Mouse (Mus musculus) Muller cell, postnatal 12 days (primary cell): ENCODE measurements at regions not wholly inside any gene's neighbourhood (a gene's known extent, or its start where the extent isn't known, plus 50 kb on each side); places are given as distances from the start of the nearest gene placed in this dataset.
A peak's percentile ranks its signal among the peaks of the same experiment; 100 is the strongest.
"Not testable (repeated sequence)": the region's sequence is repeated elsewhere in the genome, so short reads cannot be mapped to it uniquely, and the experiment has no call there.

Experiments
- DNase-seq: peaks from one replicate; pipeline ENCODE4 v3.0.0-alpha.2; 2015; ENCODE audit errors: inconsistent ontology term

DNA sequence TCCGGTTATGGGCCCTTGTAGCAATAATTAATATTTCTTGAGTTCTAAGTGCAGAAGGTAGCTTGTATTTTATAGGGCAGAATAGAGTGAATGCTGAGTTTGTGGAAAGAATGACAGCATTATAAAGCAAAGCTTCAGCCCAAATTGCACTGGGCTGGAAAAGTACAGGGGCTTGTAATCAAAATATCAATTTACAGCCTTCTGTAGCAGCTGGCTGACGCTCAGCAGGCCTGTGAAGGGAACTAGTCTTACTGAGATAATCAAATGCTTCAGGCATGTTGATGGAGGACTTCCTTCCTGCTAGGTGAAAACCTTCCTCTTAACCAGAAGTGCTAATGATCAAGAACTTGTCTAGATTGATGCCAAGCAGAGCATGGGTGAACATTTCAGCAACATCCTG is 257.9 kb upstream of the Sdr16c6 start:
- no peak for DNase-seq

DNA sequence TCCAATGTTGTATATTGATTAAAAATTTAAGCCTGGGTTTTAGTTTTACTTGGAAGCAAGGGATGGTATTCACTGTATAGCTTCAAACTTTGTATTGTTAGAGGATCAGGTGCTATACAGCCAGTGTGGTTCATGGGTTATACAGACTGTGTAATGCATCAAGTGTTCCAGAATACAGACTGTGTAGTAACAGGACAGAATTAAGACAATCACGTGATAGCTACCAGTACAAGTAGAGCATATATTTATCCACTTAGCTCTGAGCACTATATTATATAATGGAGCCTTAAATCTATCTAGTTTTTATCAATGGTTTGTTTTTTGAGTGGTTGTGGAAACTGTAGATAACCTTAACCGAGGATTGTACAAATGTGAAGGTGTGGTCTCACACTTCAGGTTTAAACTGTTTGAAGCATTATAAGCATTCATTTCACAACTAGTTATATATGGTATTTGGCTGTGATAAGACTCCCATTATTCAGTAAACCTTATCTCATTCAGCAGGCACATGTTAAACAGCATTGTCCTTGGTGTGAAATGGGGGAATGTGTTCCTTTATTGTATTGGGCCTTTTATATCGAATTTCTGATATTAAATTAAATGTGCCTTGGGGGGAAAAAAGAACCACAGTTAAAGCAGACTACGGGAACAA is 256.3 kb upstream of the Sdr16c6 start:
- DNase-seq, result no peak

GRCm38 (mm10) chr4:4331105-4331504 is 253.8 kb upstream of the Sdr16c6 start:
- DNase-seq, result no peak

DNA sequence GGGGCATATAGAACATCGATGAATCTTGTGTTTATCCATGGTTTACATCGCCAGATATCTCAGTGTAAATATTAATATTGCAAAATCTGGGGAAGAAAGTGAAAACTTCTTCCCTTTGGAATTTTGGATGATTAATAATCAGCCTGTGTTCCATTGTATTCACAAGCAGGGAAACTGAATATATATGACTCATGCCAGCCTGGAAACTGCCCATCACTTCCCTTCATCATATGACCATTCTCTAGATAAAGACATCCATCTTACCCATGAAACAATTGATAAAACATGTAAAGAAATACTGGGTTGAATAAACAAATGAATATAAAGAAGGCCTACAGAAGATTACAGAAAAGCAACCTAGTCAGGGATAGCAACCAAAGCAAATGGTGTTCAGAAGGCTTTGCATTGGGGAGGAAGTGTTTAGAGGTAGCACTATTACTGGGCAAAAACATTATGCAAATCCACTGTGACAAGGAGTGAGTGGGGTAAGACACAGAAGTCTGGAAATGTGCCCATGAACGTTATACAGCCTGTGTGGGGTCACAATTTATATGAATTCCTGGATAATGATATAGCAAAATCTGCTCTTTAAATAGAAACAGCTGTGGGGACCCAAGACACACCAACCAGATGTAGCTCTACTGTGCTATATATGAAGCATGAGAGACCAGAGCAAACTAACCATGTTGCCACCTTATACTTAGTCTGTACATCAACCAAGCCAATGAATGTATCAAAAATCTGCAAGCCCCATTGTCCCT is 238.5 kb upstream of the Sdr16c6 start:
- DNase-seq, result no peak

DNA sequence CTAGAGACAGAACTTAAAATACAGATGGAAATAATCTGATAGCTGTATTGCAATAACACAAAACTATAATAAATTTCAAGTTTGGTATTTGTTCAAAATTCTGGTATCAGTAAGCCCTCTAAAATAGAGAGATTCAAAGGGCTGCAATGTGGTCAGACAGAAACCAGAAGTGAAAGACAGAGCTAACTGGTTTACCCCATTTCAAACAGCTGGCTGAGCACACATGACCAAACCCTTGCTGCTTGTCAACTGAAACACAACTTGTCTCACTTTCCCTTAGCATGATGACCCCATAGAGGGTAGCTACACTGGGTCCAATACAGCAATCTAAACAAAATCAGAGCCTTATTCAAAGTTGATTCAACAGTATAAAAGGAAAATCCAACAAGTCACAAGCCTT is 234.2 kb upstream of the Sdr16c6 start:
- DNase-seq, result no peak

DNA sequence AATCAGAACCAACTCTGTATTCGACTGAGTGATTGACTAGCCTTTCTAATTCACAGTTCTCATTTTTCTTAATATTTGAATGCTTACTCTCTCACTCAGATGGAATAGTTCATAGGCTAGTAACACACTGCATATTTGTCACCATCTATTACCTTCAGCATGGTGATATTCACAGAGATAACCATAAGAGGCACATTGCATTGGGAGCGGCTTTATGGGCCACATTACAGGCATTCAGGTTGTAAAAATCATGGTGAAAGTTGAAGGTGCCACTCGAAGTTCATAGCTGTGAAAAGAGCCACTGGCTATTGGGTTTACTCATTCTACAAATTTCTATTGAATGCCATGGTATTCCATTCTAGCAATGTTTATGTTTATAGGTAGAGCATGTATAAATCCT is 229.6 kb upstream of the Sdr16c6 start:
- DNase-seq, result no peak

GRCm38 (mm10) chr4:4305740-4306249 is 228.5 kb upstream of the Sdr16c6 start:
- DNase-seq, result no peak

DNA sequence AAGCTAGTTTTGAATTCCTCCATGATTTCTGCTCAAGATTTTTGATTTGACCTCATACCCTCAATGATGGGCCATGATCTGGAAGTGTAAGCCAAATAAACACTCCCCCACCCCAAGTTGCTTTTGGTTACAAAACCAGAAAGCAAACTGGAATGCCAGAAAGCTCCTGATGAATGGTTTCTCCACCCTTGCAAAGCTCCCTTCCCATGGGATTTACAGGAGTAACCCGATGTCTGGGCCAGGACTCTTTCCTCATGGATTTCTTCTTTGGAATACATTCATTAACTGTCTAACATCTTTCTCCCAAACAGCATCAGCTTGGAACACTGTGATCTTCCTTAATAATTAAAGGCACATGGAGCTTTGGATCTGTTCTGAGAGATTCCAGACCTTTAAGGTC is 227.3 kb upstream of the Sdr16c6 start:
- no peak for DNase-seq

DNA sequence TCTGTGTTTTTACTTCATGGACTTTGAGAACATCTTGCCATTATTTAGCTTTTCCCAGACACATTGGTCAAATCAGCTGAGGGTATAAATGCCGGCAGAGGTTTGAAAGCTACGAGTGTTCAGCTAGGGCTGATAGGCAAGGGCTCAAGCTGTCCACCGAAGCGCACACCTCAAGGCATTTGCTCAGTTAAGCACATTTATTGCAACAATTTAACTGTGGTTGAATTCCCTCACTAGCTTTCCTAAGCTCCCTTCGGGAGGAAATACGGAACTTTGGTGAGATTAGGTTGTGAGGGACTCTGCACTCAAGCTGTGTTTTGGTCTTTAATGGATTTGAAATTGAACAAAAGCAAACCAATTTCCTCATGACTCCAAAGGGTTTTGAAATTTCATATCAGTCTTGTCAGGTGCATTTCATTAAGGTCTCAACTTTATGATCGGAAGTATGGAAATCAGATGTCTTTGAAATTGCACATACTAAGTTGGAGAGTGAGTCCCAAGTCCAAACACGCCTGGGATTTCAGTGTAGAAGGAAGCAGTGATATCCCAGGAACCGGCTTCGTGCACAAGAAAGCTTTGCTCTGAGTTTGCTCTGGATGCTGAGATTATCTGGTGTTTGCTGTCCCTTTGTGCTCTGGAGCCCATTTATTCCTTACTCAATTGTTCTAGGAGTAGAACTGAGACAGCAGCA is 223.0 kb upstream of the Sdr16c6 start:
- no peak for DNase-seq

- DNase-seq, result no peak
Observed at GRCm38 (mm10) chr4:4299631-4300030, 222.3 kb upstream of the Sdr16c6 start.

- DNase-seq, result no peak
Observed at GRCm38 (mm10) chr4:4249601-4250000, 172.3 kb upstream of the Sdr16c6 start.

DNA sequence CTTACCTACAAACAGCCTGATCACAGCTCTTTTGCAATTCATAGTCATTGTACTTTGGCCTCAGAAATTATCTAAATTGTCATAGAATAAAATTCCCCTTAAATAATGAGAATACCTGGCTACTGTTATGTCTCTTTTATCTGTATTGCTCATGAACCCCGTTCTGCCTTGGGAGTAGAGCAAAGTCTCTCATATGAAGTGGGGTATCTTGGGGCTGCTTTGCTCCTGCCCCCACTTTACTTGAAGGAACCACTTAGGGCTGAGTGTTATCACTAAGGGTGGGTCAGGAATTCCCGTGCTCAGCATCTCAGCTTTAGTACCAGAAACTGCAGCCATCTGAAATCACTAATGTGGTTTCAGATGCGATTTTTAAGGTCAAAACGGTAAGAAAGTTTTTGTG is 170.3 kb upstream of the Sdr16c6 start:
- DNase-seq, result no peak

DNA sequence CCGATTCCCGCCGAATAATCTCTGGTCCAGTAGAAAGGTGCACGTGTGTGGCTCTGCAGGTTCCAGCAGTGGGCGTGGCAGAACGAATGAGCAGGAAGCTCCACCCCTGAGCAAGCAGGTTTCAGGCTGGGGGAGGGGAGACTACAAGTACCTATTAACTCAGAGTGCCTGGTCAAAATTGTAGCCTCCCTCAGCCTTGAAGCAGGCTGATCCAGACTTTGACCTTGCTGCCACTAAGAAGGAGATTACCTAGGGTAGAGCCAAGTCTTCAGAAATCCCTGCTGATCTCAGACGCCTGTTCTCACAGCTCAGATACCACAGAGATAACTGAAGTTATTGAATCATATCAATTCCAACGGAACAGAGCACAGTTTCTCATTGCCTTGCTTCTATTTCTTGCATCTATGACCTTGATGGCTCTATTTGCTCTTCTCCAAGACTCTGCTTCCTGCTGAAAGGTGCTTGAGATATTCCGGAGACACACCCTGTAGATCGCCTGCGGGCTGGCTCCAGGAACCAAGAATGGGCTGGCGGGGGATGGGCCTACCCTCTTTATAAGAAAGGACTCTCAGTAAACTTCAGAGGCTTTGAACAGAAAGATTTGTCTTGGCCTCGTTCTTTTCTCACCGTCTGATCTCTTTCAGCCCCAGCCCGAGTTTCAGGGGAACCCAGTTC is 165.1 kb upstream of the Sdr16c6 start:
- not testable (repeated sequence) for DNase-seq

- no peak for DNase-seq
Observed at GRCm38 (mm10) chr4:4226209-4226608, 148.9 kb upstream of the Sdr16c6 start.

DNA sequence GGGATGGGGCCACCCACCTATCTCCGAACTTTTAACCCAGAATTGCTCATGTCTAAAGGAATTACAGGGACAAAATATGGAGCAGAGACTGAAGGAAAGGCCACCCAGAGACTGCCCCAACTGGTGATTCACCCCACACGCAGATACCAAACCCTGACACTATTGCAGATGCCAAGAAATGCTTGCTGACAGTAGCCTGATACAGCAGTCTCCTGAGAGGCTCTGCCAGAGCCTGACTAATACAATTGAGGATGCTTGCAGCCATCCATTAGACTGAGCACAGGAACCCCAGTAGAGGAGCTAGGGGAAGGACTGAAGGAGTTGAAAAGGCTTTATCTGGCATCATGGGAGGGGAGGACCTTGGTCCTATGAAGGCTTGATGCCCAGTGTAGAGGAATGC is 142.4 kb upstream of the Sdr16c6 start:
- peak; percentile 37 for DNase-seq

DNA sequence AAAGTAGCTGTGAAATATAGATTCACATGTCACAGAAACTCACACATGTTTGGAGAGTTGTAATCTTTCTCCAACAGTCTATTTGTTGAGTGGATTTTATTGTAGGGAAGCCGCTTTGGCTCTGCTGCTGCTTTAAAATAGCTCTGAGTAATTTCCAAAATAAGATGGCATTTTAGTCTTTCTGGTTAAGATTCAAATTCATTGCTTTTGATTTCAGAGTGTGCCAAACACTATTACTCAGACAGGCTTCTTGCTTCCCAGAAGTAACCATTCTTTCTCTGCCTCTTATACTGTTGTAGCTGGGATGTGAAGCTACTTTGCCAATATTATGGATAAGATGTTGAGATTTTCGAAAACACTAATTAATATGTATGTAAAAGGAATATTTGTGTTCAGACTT is 134.6 kb upstream of the Sdr16c6 start:
- DNase-seq, result no peak

DNA sequence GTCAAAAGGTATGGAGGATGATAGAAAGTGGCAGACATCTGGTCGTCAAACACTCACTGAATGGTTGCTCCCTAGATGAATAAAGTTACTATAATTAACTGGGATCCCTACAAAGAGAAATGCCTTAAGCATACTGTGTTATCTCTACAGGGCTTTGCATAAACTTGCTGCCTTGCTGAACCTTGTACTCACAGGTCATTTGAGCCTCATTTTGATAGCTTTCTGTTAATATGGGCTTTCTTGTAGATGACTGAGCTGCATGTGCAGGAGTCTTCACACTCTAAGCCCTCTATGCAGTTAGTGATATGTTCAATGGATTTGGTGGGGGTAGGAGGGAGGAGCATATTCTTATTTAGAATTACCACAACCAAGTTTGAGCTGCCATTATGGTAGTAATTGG is 127.8 kb upstream of the Sdr16c6 start:
- no peak for DNase-seq

- no peak for DNase-seq
Observed at GRCm38 (mm10) chr4:4199309-4199708, 122.0 kb upstream of the Sdr16c6 start.

DNA sequence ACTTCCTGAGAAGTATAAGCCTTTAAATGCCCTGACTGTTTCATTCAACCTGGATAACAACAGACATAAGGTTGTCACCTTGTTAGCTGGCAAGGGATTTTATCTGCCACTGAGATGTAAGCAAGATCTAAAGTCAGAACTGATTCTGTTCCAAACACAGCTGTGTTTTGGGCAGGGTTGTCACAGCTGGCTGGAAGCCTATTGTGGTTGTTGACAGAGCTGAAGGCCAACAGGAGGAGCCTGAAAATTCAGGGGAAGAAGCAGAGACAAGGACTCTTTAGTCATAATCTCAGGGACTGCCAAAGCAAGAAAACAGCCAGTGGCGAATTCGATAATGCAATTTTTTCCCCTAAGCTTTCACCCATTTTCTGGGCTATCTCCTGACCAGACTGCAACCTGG is 118.5 kb upstream of the Sdr16c6 start:
- no peak for DNase-seq

DNA sequence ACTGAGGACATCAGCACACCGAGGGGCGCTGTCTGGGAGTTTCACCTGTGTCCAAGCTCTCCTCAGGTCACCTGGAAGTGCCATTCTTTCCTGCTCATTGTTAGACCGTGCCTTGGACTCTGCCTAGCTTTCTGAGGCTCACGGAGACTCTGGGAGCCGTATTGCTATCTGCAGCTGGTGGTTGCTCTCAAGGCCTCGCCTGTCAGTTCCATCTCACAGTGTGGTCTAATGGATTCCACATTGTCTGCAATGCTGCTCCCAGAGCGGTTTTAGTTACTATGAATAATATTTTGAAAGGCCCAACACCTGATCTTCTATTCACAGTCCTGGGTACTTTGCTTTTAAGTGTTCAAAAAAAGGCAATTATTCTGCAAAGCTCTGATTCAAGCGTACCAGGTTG is 117.9 kb upstream of the Sdr16c6 start:
- no peak for DNase-seq
